8 mouse cellular contexts compared by ENCODE assay signal in the genomic region with DNA sequence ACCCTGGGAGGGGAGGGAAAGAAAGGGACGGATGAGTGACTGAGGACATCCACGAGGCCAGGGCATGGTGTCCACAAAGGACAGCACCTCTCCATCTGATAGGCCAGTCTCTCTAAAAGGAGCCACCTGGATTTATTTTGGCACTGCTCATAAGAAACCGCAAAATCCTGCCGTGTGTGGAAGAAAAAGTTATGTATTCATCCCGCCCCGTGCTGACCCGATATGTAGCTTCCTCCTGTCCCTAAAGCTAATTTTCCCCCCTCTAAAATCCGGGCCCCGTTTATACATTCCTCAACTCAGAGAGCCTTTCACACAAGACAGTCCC. TPM values are rescaled to one million over a fixed set of nuclear protein-coding genes. Genes with fewer than 3 reads are reported as not detected.
DNase-seq lines count a peak whose midpoint lies in the region; ATAC-seq and TF ChIP-seq lines count a peak whose summit lies in the region.

No protein-coding gene starts in this region.

- H3K36me3 ChIP-seq in liver, adult 2 months (ENCODE audit: control insufficient read depth, insufficient read depth, low read length), result peaks cover 19% of the 10 kb centered on the region
- H3K36me3 ChIP-seq in embryonic facial prominence, embryonic 14.5 days (ENCODE audit: control insufficient read depth, insufficient read depth, low read length), result peaks cover 43% of the 10 kb centered on the region
- 0 out of 2 replicates have a peak, but pooled peaks cover 5% of the 10 kb centered on the region for H3K36me3 ChIP-seq in intestine, embryonic 15.5 days
- peaks cover 11% of the 10 kb centered on the region; the same call in 1 of the 2 replicates for H3K36me3 ChIP-seq in neural tube, embryonic 12.5 days

- peak; percentile 58 for DNase-seq in liver, adult 2 months (ENCODE audit: extremely low read depth, low read depth, low spot score)
- no peak for DNase-seq in liver
- no peak for DNase-seq in embryonic facial prominence, embryonic 14.5 days (ENCODE audit: low spot score)
- DNase-seq in urinary bladder, adult 2 months (ENCODE audit: low spot score), result no peak
- DNase-seq in layer of hippocampus, adult 8-10 months (ENCODE audit: low spot score in 2 of 2), result no peak
- DNase-seq in layer of hippocampus, postnatal 25 days (ENCODE audit: extremely low spot score in 1 of 2, low spot score in 1 of 2), result no peak

- no peak for TF ChIP-seq CTCF in liver, adult 2 months (IDR thresholded peaks at IDR 0.05; ENCODE audit: low read depth, low read length)

- peak overlapping the region; percentile 81 for H3K4me3 ChIP-seq in liver, adult 2 months (ENCODE audit: insufficient read depth, low read depth, low read length)
- H3K4me3 ChIP-seq in embryonic facial prominence, embryonic 14.5 days (ENCODE audit: low read depth, low read length), result peak overlapping the region; percentile 82
- peak overlapping the region; percentile 67 for H3K4me3 ChIP-seq in intestine, embryonic 15.5 days (replicated peaks)
- H3K4me3 ChIP-seq in neural tube, embryonic 12.5 days, result peak overlapping the region; percentile 63

- WGBS in liver, adult 2 months, result under 1% methylated on average over 9 of the region's 9 CpGs
- WGBS in embryonic facial prominence, embryonic 14.5 days, result 0% methylated on average over 9 of the region's 9 CpGs
- 1% methylated on average over 9 of the region's 9 CpGs for WGBS in intestine, embryonic 15.5 days
- 1% methylated on average over 9 of the region's 9 CpGs for WGBS in neural tube, embryonic 12.5 days

- peak overlapping the region; percentile 87 for H3K4me2 ChIP-seq in embryonic facial prominence, embryonic 14.5 days (ENCODE audit: low read depth, low read length)
- H3K4me2 ChIP-seq in intestine, embryonic 15.5 days (replicated peaks), result peak overlapping the region; percentile 84
- peak overlapping the region; percentile 96 for H3K4me2 ChIP-seq in neural tube, embryonic 12.5 days (replicated peaks)

- H3K4me1 ChIP-seq in liver, adult 2 months (ENCODE audit: control insufficient read depth, insufficient read depth, low read length), result peaks cover 14% of the 10 kb centered on the region
- H3K4me1 ChIP-seq in embryonic facial prominence, embryonic 14.5 days (ENCODE audit: control insufficient read depth, insufficient read depth, low read length), result no peaks in the 10 kb centered on the region
- peaks cover 5% of the 10 kb centered on the region; the same call in 1 of the 2 replicates for H3K4me1 ChIP-seq in intestine, embryonic 15.5 days (replicated peaks)
- H3K4me1 ChIP-seq in neural tube, embryonic 12.5 days, result peaks cover 19% of the 10 kb centered on the region

- H3K9ac ChIP-seq in liver, adult 2 months (ENCODE audit: low read depth, low read length), result peak overlapping the region; percentile 79
- peak overlapping the region; percentile 99 for H3K9ac ChIP-seq in embryonic facial prominence, embryonic 14.5 days (ENCODE audit: low read depth, low read length)
- H3K9ac ChIP-seq in intestine, embryonic 15.5 days, result peak overlapping the region; percentile 90
- peak overlapping the region; percentile 91 for H3K9ac ChIP-seq in neural tube, embryonic 12.5 days

- peaks cover 26% of the 10 kb centered on the region for H3K79me2 ChIP-seq in liver, adult 2 months (ENCODE audit: control insufficient read depth, insufficient read depth, low read length)

- peak overlapping the region; percentile 77 for H3K27ac ChIP-seq in liver, adult 2 months (replicated peaks; ENCODE audit: insufficient read depth, low read depth, low read length)
- peak overlapping the region; percentile 99 for H3K27ac ChIP-seq in embryonic facial prominence, embryonic 14.5 days (replicated peaks; ENCODE audit: low read depth, low read length)
- H3K27ac ChIP-seq in intestine, embryonic 15.5 days, result peak overlapping the region; percentile 85
- peak overlapping the region; percentile 85 for H3K27ac ChIP-seq in neural tube, embryonic 12.5 days

- ATAC-seq in embryonic facial prominence, embryonic 14.5 days (ENCODE audit: low read depth), result no peak
- ATAC-seq in intestine, embryonic 15.5 days, result no peak
- ATAC-seq in neural tube, embryonic 12.5 days (ENCODE audit: low FRiP score, low read depth), result no peak

- H3K27me3 ChIP-seq in liver, adult 2 months (ENCODE audit: control insufficient read depth, insufficient read depth, low read length), result no peaks in the 10 kb centered on the region
- H3K27me3 ChIP-seq in embryonic facial prominence, embryonic 14.5 days (replicated peaks; ENCODE audit: control insufficient read depth, insufficient read depth, low read length), result no peaks in the 10 kb centered on the region
- no peaks in the 10 kb centered on the region for H3K27me3 ChIP-seq in intestine, embryonic 15.5 days (replicated peaks)
- 0 out of 2 replicates have a peak, but pooled peaks cover 6% of the 10 kb centered on the region for H3K27me3 ChIP-seq in neural tube, embryonic 12.5 days (replicated peaks)

- no peaks in the 10 kb centered on the region for H3K9me3 ChIP-seq in embryonic facial prominence, embryonic 14.5 days (ENCODE audit: control insufficient read depth, low read length)
- no peaks in the 10 kb centered on the region for H3K9me3 ChIP-seq in intestine, embryonic 15.5 days
- no peaks in the 10 kb centered on the region for H3K9me3 ChIP-seq in neural tube, embryonic 12.5 days

- no peak for TF ChIP-seq POLR2A in liver, adult 2 months (IDR thresholded peaks at IDR 0.05; ENCODE audit: extremely low read depth, insufficient read depth, low read length)

RNA-seq across cellular contexts. Expression of gene Zfp36l1, which starts 2.3 kb away (rescaled TPM):
- total RNA-seq in liver, adult 2 months (2014; rRNA removed), result 15.4 and 21.8 TPM in 2 replicates
- polyA plus RNA-seq in liver, adult 2 months (2012; rRNA removed), result 125 and 162 TPM in 2 replicates
- polyA plus RNA-seq in embryonic facial prominence, embryonic 14.5 days (2014; fragmentation: Nextera tagmentation; extraction: Ambion mirVana), result 145 and 151 TPM in 2 replicates
- 95.8 and 107 TPM in 2 replicates for polyA plus RNA-seq in intestine, embryonic 15.5 days (2015; fragmentation: Nextera tagmentation; extraction: Ambion mirVana)
- polyA plus RNA-seq in neural tube, embryonic 12.5 days (2016; fragmentation: Nextera tagmentation; extraction: Ambion mirVana), result 72.3 and 73.0 TPM in 2 replicates
- polyA plus RNA-seq in urinary bladder, adult 2 months (2012; rRNA removed), result 141 and 167 TPM in 2 replicates
- 10 to 100 TPM; 35.0 to 47.6 (median 42.9) TPM for total RNA-seq in layer of hippocampus, adult 8-10 months (2022)
- 10 to 100 TPM; 37.2 to 40.8 TPM for total RNA-seq in layer of hippocampus, postnatal 25 days (2021)
